Mouse (Mus musculus): ENCODE results near the gene Sh3yl1.

The Sh3yl1 gene

GRCm38 (mm10) chr12:30970700-30971099 lies 59.2 kb downstream of the Sh3yl1 start:
- DNase-seq = no peak

- DNase-seq = no peak
Measured at GRCm38 (mm10) chr12:31003795-31004194, 92.3 kb downstream of the Sh3yl1 start.

GRCm38 (mm10) chr12:31005010-31005409 lies 93.5 kb downstream of the Sh3yl1 start:
- DNase-seq = peak in 1 of 2 experiments; percentile 9

- no peak for DNase-seq
Measured at GRCm38 (mm10) chr12:31008171-31008570, 96.7 kb downstream of the Sh3yl1 start.

Measured in thymus, adult 18-20 months (tissue).